Mouse (Mus musculus) ZHBTc4 (cell line): Measurements from ENCODE around the gene Dap.
A peak's percentile ranks its signal among the peaks of the same experiment; 100 is the strongest.

Experiments used
- DNase-seq: peaks from one replicate; pipeline ENCODE4 v3.0.0-alpha.2; 2011; ENCODE audit warnings: low read depth, low spot score

Gene Dap

DNA sequence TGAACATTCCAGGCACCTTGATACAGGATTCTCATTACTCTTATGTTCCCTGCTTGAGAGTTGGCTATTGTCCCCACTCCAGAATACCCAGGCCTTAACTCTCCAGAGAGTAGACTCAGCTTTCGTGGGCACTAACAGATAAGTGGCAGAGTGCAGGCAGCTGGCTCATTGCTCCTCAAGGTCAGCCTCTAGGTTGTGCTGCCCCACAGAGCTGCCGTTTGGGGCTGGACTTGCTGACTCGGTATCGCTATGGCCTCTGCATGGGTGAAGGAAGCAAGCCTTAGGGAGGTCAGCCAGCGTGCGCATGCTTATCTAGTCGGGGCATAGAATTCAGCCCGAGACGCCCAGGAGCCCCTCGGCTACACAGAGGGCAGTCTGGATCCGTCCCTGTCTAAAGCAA lies 13.3 kb downstream of the Dap start:
- DNase-seq: no peak

DNA sequence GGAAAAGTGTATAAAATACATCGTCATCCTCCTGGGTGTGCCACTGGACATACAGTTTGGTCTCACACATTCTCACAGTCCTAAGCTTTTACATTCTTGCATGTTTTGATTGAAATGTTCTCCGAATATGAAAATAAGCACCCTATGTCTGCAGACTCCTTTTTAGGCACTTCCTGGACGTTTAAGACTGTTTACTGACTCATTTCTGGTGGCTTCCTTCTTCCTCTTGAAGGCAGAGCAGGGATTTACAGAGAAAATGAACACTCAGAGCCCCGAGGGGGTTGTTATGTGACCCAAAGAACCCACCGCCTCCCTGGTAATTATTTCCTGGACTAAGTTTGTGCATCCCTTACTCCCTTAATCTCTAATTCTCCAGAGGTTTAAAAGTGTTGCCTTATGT lies 13.8 kb downstream of the Dap start:
- DNase-seq: no peak

DNA sequence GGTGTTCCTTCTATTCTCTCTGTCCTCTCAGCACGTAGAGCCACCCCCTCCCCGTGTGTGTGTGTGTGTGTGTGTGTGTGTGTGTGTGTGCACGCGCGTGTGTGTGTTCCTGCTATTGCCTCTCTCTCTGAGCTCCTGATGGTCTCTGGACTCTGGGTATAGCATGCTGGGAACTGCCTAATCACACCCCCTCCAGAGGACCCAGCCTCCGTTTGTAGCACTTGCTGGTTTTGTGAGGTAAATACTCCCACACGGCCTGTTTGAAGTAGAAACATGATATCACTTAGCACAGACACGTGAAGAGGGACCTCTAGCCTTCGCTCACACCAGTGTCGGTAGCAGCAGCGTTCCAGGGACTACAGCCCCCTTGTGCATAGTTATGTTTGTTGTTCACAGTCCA lies 14.5 kb downstream of the Dap start:
- DNase-seq: no peak

GRCm38 (mm10) chr15:31239713-31240112 lies 15.6 kb downstream of the Dap start:
- no peak for DNase-seq

- no peak for DNase-seq
Measured at GRCm38 (mm10) chr15:31240181-31240580, 16.1 kb downstream of the Dap start.

DNA sequence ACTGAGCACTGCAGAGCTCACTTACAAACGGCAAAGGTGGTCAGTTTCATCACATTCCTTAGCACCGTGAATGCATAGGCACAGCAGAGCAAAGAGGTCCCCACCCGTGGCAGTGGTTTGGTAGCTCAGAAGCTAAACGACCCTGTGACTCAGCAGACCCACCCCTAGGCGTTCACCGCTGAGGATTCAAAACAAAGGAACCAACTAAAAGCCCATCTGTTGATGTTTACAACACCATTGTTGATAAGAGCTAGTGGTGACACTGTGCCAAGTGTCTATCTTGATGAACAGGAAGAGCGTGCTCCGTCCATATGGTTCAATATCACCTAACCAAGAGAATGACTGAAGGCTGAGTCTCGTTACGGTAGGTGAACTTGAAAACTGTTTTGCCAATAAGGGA lies 19.1 kb downstream of the Dap start:
- no peak for DNase-seq

GRCm38 (mm10) chr15:31244696-31245445 lies 20.8 kb downstream of the Dap start:
- DNase-seq: no peak

DNA sequence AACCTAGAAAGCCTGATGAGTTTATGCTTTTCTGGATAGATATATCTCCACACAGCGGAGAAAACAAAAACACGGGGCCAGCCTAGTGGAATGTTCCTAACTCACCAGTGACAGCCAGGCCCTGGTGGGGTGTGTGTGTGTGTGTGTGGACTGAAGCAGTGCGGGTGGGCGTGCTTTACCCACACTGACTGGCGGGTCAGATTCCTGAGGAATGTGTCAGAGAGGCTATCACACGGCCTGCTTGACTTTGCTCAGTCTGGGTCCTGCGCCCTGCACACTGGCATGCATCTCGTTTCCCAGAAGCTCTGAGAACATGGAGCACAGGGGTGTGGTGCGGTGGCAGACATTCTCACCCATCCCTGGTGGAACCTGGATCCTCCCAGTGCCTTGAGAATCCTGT lies 21.8 kb downstream of the Dap start:
- peak; percentile 40 for DNase-seq

- no peak for DNase-seq
Measured at GRCm38 (mm10) chr15:31247035-31247434, 22.9 kb downstream of the Dap start.

DNA sequence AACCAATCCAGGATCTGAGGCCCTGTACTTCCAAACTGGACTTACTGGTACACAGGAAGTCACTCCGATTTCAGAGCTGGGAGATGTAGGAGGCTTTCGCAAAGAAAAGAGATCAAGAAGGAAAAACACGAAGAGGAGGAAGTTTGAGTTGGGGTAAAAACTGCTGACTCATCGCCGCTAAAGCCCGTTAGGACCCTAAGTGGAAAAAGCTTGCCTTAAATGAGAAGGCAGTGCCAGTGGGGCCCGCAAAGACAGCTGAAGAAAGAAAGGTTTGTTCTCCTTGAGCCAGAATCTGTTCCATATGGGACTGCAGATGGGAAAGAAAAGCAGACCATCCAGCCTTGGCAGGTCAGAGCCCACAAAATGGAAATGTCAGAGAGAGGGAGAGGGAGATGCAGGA lies 24.8 kb downstream of the Dap start:
- no peak for DNase-seq

GRCm38 (mm10) chr15:31250027-31250426 lies 25.9 kb downstream of the Dap start:
- DNase-seq: no peak

DNA sequence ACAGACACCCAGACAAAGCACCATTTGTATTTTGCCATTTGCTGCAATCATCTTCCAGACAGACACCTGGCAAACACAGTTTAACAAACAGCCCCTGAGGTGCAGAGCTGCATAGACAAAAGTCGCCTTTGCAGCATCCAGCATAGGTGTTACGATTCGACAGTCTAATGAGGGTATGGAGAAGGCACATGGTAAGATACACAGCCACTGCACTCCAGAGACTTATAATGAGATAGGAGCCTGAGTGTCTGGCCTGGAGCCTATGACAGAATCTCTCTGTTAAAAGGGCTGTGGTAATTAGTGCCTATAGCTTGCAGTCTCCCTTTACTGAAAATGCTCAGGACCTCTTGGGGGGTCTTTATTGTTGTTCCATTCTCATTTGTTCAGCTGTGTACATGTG lies 26.6 kb downstream of the Dap start:
- no peak for DNase-seq

GRCm38 (mm10) chr15:31251189-31251588 lies 27.1 kb downstream of the Dap start:
- DNase-seq: no peak

- no peak for DNase-seq
Measured at GRCm38 (mm10) chr15:31252590-31253311, 28.6 kb downstream of the Dap start.

GRCm38 (mm10) chr15:31253380-31253779 lies 29.3 kb downstream of the Dap start:
- DNase-seq: no peak

- no peak for DNase-seq
Measured at GRCm38 (mm10) chr15:31253963-31254362, 29.8 kb downstream of the Dap start.

DNA sequence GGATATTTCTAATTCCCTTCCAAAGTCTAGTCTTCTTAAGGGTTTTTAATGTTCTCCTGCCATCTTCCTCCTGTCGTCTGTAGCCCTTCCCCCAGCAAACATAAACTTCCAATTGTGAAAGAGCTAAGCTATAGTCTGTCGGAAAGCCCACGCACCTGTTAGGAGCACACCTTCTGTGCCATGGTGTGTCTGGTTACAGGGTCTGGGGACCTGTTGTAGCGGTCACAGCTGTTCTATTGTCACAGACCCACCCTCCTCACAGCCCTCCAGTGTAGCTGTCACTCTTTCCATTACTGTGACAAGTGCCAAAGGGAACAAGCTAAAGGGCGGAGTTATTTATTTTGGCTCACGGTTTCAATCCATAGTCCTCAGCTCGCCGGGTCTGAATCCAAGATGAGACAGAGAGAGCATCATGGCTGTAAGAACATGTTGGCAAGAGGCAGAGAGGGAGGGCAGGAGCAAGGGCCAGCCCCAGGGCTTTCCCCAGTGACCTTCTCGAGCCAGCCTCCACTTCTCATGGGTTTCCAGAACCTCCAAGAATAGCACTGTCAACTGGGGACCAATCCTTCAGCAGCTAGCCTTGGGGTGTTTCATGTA lies 30.9 kb downstream of the Dap start:
- no peak for DNase-seq

GRCm38 (mm10) chr15:31255762-31256161 lies 31.6 kb downstream of the Dap start:
- no peak for DNase-seq

- DNase-seq: no peak
Measured at GRCm38 (mm10) chr15:31257329-31257728, 33.2 kb downstream of the Dap start.

GRCm38 (mm10) chr15:31258029-31258692 lies 34.0 kb downstream of the Dap start:
- peak; percentile 65 for DNase-seq

DNA sequence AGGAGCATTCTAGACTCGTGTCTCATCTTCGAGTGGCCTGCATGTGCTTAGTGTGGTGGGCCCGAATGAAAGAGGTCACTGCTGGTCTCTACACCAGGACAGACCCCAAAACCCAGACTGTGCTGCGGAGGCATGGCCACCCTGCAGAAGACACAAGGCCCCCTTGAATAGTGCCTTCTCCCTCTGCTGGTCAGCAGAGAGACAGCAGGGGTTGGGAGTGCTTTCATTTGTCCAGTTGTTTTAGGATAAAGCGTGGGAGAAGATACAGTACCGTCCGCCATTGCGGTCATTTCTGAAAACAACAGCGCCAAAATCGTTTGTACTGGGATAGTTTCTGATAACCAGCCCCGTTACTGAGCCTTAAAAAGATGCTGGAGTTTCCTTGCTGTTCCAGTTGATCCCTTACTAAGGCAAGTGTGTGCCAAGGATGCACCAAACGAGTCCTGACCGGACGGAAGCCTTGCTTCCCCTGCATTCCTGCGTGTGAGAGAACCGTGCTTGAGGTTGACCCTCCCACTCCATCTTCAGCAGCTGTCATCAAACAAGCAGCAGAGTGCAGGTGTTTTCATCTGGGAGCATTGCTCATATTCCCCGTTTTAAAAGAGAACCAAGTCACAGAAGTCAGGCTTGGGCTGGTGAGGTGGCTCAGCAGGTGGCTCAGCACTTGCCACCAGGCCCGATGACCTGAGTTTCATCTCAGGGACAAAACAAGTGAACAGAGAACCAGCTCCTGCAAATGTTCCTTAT lies 34.8 kb downstream of the Dap start:
- peak; percentile 65 for DNase-seq

- DNase-seq: no peak
Measured at GRCm38 (mm10) chr15:31261094-31261493, 37.0 kb downstream of the Dap start.
